Mouse (Mus musculus): ENCODE measurements around the gene Olfr1347.
"Not testable (repeated sequence)": the region's sequence is repeated elsewhere in the genome, so short reads cannot be mapped to it uniquely, and the experiment has no call there.

DNA sequence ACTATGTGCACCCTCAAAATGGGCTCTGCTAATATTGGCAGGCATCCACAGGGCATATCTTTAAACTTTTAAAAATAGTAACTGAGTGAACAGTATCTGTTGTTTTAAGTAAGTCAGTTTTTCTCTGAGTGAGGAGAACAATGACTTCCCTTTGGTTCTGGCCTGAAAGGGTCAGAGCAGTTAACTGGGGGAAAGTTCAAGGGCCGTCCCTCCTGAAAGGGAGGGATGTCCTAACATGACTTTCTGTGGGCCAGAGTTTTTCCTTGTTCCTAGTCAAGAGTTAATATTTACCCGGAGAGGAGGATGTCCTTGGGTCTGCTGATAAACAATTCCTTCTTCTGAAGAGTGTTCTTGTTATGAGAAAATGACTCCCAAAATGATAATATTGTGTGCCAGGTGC is 21.9 kb downstream of the Olfr1347 start:
- TF ChIP-seq POLR2A (IDR thresholded peaks at IDR 0.05; ENCODE audit: borderline replicate concordance, control insufficient read depth, low read depth, low read length); CTCF (IDR thresholded peaks at IDR 0.05; ENCODE audit: control insufficient read depth, insufficient read depth, low read length): not testable (repeated sequence)
